Mouse (Mus musculus) erythroid progenitor cell, adult 5-6 weeks (primary cell): ENCODE data around the gene Lrrc73. TPM values are rescaled to one million over a fixed set of nuclear protein-coding genes. Genes with fewer than 3 reads are reported as not detected.
A peak's percentile ranks its signal among the peaks of the same experiment; 100 is the strongest.

ENCODE experiments used
- ATAC-seq: replicated peaks from 2 replicates; pipeline ENCODE4 v1.8.0; 2016; ENCODE audit warnings: moderate number of reproducible peaks, mild to moderate bottlenecking, moderate TSS enrichment, inconsistent platforms; ENCODE audit not compliant: poor library complexity, low FRiP score, severe bottlenecking
- total RNA-seq, 2 experiments: library from RNA; stranded (forward) in 1 of 2; stranded (reverse) in 1 of 2; fragments of 150-400 nt in 1 of 2; fragments of 186-747, 209-891 nt in 1 of 2; gene quantifications; 2 replicates each; pipeline versions ENCODE4 v1.2.3 to v1.2.4; 2015 to 2017; ENCODE audit warnings: low replicate concordance in 2 of 2

Gene Lrrc73
- total RNA-seq, 2 experiments from 2014 or later, result not detected

- ATAC-seq, result no peak
These were observed 5.1 kb downstream of the Lrrc73 start for GRCm38 (mm10) chr17:46258279-46259053.

GRCm38 (mm10) chr17:46259675-46260074 lies 6.3 kb downstream of the Lrrc73 start:
- no peak for ATAC-seq

GRCm38 (mm10) chr17:46262201-46262694 lies 8.9 kb downstream of the Lrrc73 start:
- no peak for ATAC-seq

- ATAC-seq, result no peak
These were observed 12.2 kb downstream of the Lrrc73 start for GRCm38 (mm10) chr17:46265502-46265901.

DNA sequence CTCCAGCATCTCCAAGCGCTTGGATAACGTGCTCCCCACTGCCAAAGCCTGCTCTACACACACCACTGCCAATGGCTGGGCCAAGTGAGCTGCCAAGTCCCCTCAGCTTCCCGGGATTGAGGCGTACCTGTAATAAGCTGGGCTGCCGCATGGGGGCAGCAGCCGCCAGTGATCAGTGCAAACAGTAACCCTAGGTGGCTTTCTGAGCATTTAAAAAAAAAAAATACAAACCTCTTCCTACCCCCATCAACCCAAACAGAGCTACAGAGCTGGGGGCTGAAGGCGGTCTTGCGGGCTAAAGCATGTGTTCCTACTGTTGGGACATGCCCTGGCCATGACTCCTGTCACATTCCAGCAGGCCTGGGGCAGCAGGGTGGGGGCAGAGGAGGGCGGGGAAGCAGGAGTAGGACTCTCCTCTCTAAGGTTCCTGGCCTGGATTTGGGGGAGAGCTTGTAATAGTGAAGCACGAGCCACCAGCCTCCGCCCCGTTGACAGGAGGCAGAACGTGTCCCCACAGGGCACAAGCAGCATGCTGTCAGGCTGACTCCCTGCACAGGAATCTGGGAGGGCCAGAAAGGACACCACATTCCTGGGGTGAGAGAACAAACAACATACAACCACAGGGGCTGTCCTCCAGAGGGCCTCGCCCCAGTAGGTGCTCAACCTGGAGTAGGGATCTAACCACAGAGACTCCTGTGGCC lies 12.7 kb downstream of the Lrrc73 start:
- peak; percentile 72 for ATAC-seq

DNA sequence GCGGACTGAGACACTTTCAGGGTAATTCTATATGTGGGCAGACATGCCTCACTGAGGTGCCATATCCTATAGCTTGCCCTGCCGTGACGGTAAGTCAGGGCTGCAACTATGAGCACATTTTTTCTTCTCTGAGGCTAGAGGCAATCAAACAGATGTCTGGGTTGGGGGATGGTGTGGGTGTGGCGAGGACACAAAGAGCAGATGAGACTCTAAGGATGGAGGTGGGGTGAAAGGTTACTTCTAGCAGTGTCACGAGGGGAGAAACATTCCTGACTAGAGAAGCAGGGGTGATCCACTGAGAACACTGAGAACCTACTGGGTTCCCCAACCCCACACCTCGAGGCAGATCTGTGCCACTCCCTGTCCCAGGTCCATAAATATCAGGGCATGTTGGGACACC lies 13.7 kb downstream of the Lrrc73 start:
- ATAC-seq, result no peak

GRCm38 (mm10) chr17:46267511-46267910 lies 14.2 kb downstream of the Lrrc73 start:
- no peak for ATAC-seq

DNA sequence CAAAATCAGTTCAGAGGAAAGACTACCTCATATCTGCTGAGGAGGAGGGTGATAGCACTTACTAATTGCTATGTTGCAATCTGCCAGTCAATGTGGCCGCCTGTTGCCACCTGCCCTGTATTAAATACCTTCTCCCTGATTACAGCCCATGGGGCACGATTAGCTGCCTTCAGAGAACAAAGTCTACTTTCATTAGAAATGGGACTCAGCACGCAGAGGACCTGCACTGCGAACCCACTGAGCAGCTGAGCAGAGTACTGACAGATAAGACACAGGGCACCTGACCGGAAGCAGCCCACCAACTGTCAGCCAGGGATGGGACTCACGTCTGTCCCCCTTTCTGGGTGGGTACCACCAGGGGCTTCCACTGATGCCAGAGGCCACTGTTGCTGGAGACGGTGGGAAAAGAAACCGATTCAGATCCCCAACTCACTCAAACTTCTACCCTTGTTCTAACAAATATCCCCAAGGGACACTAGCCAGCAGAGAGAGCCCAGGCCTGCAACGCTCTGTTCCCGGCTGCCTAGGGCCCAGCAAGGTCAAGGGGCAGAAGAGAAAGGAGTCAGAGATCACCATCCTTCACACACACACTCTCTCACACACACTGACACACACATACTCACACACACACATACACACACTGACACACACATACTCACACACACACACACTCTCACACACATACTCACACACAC lies 14.8 kb downstream of the Lrrc73 start:
- no peak for ATAC-seq

DNA sequence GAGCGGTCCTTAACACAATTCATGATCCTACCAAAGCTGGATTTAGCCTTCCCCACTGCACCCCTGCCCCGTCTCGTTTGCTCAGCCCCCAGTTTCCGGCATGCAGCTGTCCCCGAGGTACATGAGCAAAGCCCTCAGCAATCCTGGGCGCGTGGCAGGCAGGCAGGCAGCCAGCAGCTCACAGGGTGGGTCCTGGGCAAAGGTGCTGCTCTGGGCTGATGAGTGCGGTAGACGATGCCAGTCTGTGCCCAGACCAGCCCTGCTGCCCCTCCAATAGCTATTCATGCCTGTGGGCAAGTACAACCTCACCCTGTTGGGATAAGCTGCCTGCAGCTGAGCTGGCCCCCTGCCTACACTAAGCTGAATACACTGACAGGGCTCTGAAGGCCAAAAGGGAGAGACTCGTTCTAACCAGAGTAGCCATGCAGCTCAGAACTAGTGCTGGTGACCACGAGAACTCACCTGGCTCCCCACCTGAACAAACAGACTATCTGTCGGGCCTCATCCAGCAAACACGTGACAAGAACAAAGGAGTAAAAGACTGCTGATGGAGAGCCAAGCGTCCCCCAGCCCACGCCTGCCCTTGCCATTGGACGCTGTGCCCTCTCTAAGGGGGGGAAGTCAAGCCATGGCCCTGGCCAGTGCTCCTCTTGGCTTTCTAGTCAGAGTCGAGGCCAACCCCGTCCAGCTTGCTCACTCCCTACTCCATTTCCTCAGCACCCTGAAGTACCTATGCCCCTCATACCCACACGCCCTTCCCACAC lies 16.6 kb downstream of the Lrrc73 start:
- no peak for ATAC-seq

GRCm38 (mm10) chr17:46272058-46272457 lies 18.7 kb downstream of the Lrrc73 start:
- no peak for ATAC-seq

DNA sequence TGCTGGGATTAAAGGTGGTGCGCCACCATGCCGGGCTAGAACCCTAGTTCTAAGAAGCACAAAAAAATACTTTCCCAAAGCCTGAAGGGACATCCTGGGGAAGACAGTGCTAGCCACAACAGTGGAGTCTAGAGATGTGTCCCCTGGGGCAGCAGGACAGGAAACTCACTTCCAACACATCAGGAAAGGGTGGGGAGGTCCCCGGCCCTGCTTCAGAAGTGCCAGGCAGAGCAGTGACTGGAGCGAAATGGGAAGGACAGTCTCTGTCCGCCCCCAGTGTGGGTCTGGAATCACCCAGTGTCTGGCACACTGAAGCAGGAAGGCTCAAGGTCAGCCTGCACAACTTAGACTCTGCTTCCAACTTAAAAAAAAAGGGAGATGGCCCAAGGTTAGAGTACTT lies 19.3 kb downstream of the Lrrc73 start:
- ATAC-seq, result no peak

GRCm38 (mm10) chr17:46273803-46274236 lies 20.5 kb downstream of the Lrrc73 start:
- no peak for ATAC-seq

- ATAC-seq, result no peak
These were observed 21.1 kb downstream of the Lrrc73 start for GRCm38 (mm10) chr17:46274465-46274864.

DNA sequence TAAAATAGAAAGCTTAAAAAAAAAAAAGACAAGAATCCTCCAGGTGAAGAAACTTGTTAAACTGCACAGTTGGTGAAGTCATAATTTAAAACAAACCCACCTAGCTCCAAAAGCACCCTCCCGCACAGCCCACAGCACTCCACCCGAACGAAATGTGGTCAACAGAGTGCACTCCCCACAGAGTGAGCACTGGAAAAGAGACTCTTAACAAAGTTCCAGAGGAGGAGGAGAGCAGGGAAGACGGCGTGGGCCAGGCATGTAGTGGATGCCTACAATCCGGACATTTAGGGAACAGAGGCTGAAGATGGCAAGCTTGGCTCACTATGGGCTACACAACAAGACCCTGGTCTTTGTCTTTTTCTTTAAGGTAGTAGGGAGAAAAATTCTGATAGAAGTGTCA lies 21.7 kb downstream of the Lrrc73 start:
- ATAC-seq, result no peak

DNA sequence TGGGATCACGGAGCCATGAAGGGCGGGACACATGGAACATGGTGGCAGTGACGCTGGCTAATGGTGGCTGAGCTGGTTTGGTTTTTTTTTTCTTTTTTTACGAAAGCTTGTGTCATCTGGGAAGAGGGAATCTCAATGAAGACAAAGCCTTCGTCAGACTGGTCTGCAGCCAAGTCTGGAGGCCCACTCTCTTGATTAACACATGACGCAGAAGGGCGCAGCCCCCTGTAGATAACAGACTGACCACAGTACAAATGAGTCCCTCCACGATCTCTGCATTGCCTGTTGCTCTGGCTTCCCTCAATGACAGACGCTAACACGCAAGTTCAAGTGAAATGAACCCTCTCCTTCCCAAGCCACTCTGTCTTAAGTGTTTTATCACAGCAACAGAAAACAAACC lies 22.2 kb downstream of the Lrrc73 start:
- no peak for ATAC-seq

GRCm38 (mm10) chr17:46277586-46277985 lies 24.3 kb downstream of the Lrrc73 start:
- no peak for ATAC-seq

- ATAC-seq, result no peak
These were observed 24.9 kb downstream of the Lrrc73 start for GRCm38 (mm10) chr17:46278011-46278765.

GRCm38 (mm10) chr17:46282483-46283123 lies 29.3 kb downstream of the Lrrc73 start, which contains the start of gene Tjap1:
Gene Tjap1 (minus strand): TSS chr17:46283026.
- peak; percentile 98 for ATAC-seq
